Mouse (Mus musculus): Measurements from ENCODE around the gene Psmg1. TPM values are rescaled to one million over a fixed set of nuclear protein-coding genes. Genes with fewer than 3 reads are reported as not detected.

Psmg1 gene
- total and polyA plus RNA-seq, 3 experiments: 112 to 169 TPM; not detected in 1

DNA sequence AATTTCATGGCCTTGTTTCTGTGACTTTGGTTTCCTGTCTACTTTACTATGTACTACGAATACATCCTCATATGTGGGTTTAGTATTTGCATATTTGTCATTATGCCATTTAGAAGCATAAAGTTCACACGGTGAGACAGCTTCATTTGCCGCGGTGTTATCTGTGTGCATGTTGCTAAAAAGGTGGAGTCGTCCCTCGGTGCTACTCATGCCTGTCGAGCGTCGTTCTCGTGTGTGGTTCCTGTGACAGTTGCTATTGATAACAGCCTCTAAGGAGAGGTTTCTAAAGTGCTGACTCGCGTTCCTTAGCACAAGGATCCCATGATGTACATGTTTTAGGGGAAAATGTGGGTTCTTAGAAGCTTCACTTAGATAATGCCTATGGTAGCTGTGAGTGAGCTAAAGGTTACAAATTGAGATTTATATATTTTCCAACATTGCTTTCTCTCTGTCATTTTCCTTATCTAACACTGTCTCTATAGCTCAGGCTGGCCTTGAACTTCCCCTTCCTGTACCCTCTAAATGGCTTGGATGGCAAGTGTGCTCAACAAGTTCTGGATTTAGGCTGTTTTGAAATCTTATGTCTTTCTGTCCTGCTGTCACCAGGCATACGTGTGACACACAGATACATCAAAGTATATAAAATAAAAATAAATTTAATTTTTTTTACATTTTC is 41.7 kb upstream of the Psmg1 start (continued):
- TF ChIP-seq MYB (IDR thresholded peaks at IDR 0.05; ENCODE audit: low read depth, low read length): peak; percentile 61
- no peak for TF ChIP-seq CTCF (IDR thresholded peaks at IDR 0.05 in 2 of 3, conservative IDR thresholded peaks at IDR 0.05 in 1 of 3; ENCODE audit: control insufficient read depth in 1 of 3, insufficient read depth in 1 of 3, low read depth in 2 of 3, low read length in 3 of 3, poor library complexity in 1 of 3, severe bottlenecking in 1 of 3)
- TF ChIP-seq ELF1 (IDR thresholded peaks at IDR 0.05; ENCODE audit: low read depth, low read length): no peak
- TF ChIP-seq CHD2 (IDR thresholded peaks at IDR 0.05; ENCODE audit: low read length): no peak
- peak; percentile 68; the same call in 1 of the 2 replicates for TF ChIP-seq MYC (IDR thresholded peaks at IDR 0.05; ENCODE audit: low read depth, low read length)
- no peak for TF ChIP-seq GABPA (IDR thresholded peaks at IDR 0.05; ENCODE audit: low read depth, low read length)
- TF ChIP-seq BHLHE40 (IDR thresholded peaks at IDR 0.05; ENCODE audit: borderline replicate concordance, low read depth, low read length): 0 out of 2 replicates have a peak, but pooled peaks have one; percentile 4
- TF ChIP-seq EP300 (IDR thresholded peaks at IDR 0.05; ENCODE audit: low read depth in 1 of 2, low read length in 2 of 2): peak; percentile 44 to 71; a peak in 3 of 4 replicates
- TF ChIP-seq USF1 (IDR thresholded peaks at IDR 0.05; ENCODE audit: low read depth, low read length): no peak
- TF ChIP-seq RCOR1 (IDR thresholded peaks at IDR 0.05; ENCODE audit: low read depth, low read length): peak; percentile 16; the same call in 1 of the 2 replicates
- no peak for TF ChIP-seq KAT2A (conservative IDR thresholded peaks at IDR 0.05; ENCODE audit: low read depth, low read length)
- TF ChIP-seq TCF12 (IDR thresholded peaks at IDR 0.05; ENCODE audit: low read depth, low read length): no peak
- TF ChIP-seq HCFC1 (IDR thresholded peaks at IDR 0.05; ENCODE audit: low read depth, low read length): no peak
- peak; percentile 76 for TF ChIP-seq GATA1 (IDR thresholded peaks at IDR 0.05; ENCODE audit: low read depth, low read length)
- TF ChIP-seq POLR2AphosphoS2 (IDR thresholded peaks at IDR 0.05; ENCODE audit: low read length): no peak
- TF ChIP-seq ZKSCAN1 (IDR thresholded peaks at IDR 0.05; ENCODE audit: low read depth, low read length): no peak
- no peak for TF ChIP-seq TAL1 (IDR thresholded peaks at IDR 0.05; ENCODE audit: low read length)
- no peak for TF ChIP-seq MAZ (IDR thresholded peaks at IDR 0.05; ENCODE audit: low read depth, low read length)
- TF ChIP-seq UBTF (IDR thresholded peaks at IDR 0.05; ENCODE audit: borderline replicate concordance, insufficient read depth, low read depth, low read length): no peak
- no peak for TF ChIP-seq SMC3 (IDR thresholded peaks at IDR 0.05; ENCODE audit: low read depth, low read length)
- no peak for TF ChIP-seq CHD1 (IDR thresholded peaks at IDR 0.05; ENCODE audit: low read depth, low read length)
- TF ChIP-seq MEF2A (IDR thresholded peaks at IDR 0.05; ENCODE audit: extremely low read depth, insufficient replicate concordance, low read depth, low read length, poor library complexity, severe bottlenecking): no peak
- TF ChIP-seq POLR2A (IDR thresholded peaks at IDR 0.05; ENCODE audit: control insufficient read depth in 1 of 2, insufficient read depth in 1 of 2, low read depth in 1 of 2, low read length in 2 of 2, poor library complexity in 1 of 2): no peak
